Mouse (Mus musculus) liver, adult 2 months (tissue): Measurements from ENCODE around the gene 4921509C19Rik.

Experiments
- CTCF ChIP-seq: fragments of 200-500 bp; IDR thresholded peaks from 2 replicates; pipeline ENCODE4 v1.5.1; 2011; ENCODE audit warnings: low read depth, low read length, control low read depth
- POLR2A ChIP-seq: fragments of 200-500 bp; IDR thresholded peaks from 2 replicates; pipeline ENCODE4 v1.6.1; 2011; ENCODE audit warnings: low read length, control low read depth; ENCODE audit not compliant: insufficient read depth; ENCODE audit errors: extremely low read depth

DNA sequence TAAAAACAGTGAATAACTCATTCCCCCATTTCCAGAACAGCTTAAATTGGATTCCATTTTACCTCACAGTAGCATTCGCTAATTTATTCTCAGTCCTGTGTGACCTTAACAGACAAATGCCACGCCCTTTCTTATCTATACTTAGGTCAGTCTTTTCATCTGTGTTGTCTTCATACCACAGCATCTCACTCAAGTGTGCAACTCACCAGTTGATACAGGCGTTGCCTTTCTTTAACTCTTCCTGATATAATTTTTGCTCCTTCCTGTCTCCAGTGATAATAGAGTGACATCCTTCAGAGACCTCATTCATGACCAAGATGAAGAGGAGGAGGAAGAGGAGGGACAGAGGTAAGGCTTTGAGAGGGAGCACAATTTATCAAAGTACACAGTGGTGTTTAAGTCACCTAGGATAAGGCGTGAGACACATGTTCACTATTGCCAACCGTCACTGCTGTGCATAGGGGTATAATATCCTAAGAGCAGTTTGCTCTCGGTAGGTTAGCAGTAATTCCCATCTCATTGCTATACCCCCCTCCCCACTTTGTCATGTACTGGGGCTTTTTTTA, 24.6 kb upstream of the 4921509C19Rik start:
- TF ChIP-seq CTCF, result no peak
- no peak for TF ChIP-seq POLR2A
